Mouse (Mus musculus) colon, adult 2 months (tissue): ENCODE results near the gene Creg1. TPM values are rescaled to one million over a fixed set of nuclear protein-coding genes. Genes with fewer than 3 reads are reported as not detected.

Source experiments
- polyA plus RNA-seq: library from polyadenylated mRNA; depleted of rRNA; stranded (reverse); fragments of >200 nt; gene quantifications from 2 replicates; pipeline ENCODE4 v1.2.3, GENCODE M21; 2012; rRNA removed

Gene Creg1
- polyA plus RNA-seq: 38.1 and 51.3 TPM in 2 replicates

GRCm38 (mm10) chr1:165763635-165764372 lies at the start of gene Creg1:
TSS of gene Creg1 (plus strand) at chr1:165763746.

GRCm38 (mm10) chr1:165788511-165788910 lies 25.0 kb downstream of the Creg1 start, which contains the start of gene Cd247:
TSS of gene Cd247 (plus strand) at chr1:165788681.

Other genes with a start within 250 kb of the Creg1 start
- gene Mpzl1, start 129.2 kb upstream of the Creg1 start, polyA plus RNA-seq: 44.2 and 54.2 TPM in 2 replicates
- gene Rcsd1, start 54.0 kb upstream of the Creg1 start, polyA plus RNA-seq: 6.6 and 6.9 TPM in 2 replicates
- 0.74 and 1.1 TPM in 2 replicates for gene Cd247, start 24.9 kb downstream of the Creg1 start, polyA plus RNA-seq
- 13.3 and 14.3 TPM in 2 replicates for gene Pou2f1, start 238.9 kb downstream of the Creg1 start, polyA plus RNA-seq